Mouse (Mus musculus): ENCODE results near the gene Pnrc2. TPM values are rescaled to one million over a fixed set of nuclear protein-coding genes. Genes with fewer than 3 reads are reported as not detected.

Gene Pnrc2
- polyA plus RNA-seq, 1 experiment: 21.0 TPM

DNA sequence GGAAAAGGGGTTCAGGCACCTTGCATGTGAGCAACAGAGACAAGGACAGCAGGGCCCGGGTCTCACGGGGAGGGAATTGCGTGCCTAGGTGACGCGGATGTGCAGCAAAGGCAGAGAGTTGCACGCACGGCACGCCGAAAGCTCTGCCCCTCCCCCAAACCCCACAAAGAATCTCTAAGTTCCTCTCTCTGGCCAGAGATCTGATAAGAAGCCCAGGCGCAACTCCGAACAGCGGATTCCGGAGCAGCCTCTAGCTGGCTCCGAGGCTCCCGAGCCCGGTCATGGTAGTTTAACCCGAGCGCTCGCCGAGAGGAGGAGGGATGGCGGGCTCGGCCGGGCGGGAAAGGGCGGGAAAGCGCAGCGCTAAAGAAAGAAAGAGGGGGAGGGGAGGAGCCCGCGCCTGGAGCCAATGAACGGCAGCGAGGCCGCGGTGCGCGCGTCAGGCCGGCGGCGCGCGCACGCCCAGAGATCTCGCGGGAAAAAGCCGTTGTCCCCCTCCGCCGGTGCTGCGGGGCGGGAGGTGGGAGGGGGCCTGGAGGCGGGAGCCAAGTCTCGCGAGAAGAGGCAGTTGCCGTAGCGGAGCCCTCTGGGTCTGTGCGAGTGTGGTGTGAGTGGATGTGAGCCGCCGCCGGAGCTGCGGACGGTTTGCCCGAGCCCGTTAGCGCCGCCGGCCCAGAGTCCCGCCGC is 18.0 kb downstream of the Pnrc2 start, which contains the start of gene Srsf10:
Gene Srsf10, plus strand, starts transcription at position 212 of the 687 bp plus-strand sequence.
- peak; percentile 74; the same call in 1 of the 2 replicates for TF ChIP-seq POLR2A (IDR thresholded peaks at IDR 0.05; ENCODE audit: borderline replicate concordance, extremely low read depth, low read depth, low read length)
- no peak for TF ChIP-seq CTCF (IDR thresholded peaks at IDR 0.05; ENCODE audit: insufficient read depth, low read length)
- H3K4me3 ChIP-seq (replicated peaks; ENCODE audit: extremely low read depth, low read depth, low read length): peak within 1 kb of the TSS; percentile 99
- under 1% methylated on average over 65 of the region's 67 CpGs for WGBS
- H3K4me1 ChIP-seq (ENCODE audit: control insufficient read depth, insufficient read depth, low read length): peaks cover 7% of the 10 kb centered on the region
- peak; percentile 94 for DNase-seq

DNA sequence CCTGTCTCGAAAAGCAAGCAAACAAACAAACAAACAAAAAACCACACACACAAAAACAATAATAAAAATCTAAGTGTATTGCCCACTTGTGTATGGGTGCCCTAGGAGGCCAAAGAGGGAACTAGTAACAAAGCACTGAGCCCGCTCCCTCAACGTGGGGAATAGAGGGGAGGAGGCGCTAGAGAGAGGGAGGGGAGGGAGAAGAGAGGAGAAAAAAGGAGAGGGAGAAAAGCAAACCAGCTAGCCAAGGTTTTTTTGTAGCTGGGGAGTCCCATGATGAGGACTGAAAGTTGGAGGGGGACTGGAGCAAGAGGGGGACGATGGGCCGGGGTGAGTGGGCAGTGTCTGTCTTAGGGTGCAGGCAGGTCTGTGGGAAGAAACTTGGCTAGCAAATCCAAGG is 18.6 kb downstream of the Pnrc2 start:
- DNase-seq: no peak
- Histone ChIP-seq H3K4me3 (replicated peaks; ENCODE audit: extremely low read depth, low read depth, low read length) (peak overlapping the region; percentile 93), H3K4me1 (ENCODE audit: control insufficient read depth, insufficient read depth, low read length) (peaks cover 7% of the 10 kb centered on the region)
- WGBS: 4% methylated on average over 6 of the region's 6 CpGs
- TF ChIP-seq CTCF (IDR thresholded peaks at IDR 0.05; ENCODE audit: insufficient read depth, low read length): no peak
- TF ChIP-seq POLR2A (IDR thresholded peaks at IDR 0.05; ENCODE audit: borderline replicate concordance, extremely low read depth, low read depth, low read length): no peak

DNA sequence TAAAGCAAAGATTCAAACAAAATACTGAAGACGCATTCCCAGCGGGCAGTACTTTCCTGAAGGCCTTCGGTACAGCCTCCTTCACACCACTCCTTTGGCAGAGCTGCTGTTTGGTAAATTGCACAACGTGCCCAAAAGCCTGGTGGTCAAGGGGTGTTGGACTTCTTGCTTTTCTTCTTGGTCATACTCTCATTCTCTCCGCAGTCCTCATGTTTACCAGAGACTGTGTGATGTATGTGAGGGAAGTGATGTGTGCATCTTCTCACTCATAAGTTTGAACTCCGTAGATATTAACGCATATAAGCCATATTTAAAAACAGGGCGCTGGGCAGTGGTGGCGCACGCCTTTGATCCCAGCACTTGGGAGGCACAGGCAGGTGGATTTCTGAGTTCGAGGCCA is 19.0 kb downstream of the Pnrc2 start:
- TF ChIP-seq POLR2A (IDR thresholded peaks at IDR 0.05; ENCODE audit: borderline replicate concordance, extremely low read depth, low read depth, low read length) (no peak), CTCF (IDR thresholded peaks at IDR 0.05; ENCODE audit: insufficient read depth, low read length) (no peak)
- 62% methylated on average over 11 of the region's 11 CpGs for WGBS
- Histone ChIP-seq H3K4me1 (ENCODE audit: control insufficient read depth, insufficient read depth, low read length) (peaks cover 7% of the 10 kb centered on the region), H3K4me3 (replicated peaks; ENCODE audit: extremely low read depth, low read depth, low read length) (no peak overlapping the region)
- DNase-seq: no peak

DNA sequence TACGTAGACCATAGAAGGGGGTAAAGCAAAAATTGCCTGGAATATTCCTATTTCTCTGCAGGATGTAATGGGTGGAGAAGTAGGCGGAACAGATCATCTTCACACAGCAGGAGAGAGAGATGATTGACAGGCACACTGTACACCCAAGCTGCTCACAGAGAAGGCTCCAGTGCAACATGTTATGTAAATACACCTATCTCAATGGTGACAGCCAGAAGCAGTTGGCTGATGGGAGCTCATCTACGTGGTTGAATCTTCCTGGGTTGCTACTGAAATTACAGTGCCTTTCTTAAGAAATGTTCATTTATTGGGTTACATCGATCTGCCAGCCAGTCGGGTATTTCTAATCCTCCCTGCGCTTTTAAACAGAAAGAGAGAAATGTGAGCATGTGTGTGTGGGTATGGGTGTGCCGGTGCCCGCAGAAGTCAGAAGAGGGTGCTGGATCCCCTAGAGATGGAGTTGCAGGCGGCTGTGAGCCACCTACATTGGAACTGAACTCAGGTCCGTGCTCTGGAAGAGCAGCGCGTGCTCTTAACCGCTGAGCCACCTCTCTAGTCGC is 19.6 kb downstream of the Pnrc2 start:
- H3K4me3 ChIP-seq (replicated peaks; ENCODE audit: extremely low read depth, low read depth, low read length): no peak overlapping the region
- H3K4me1 ChIP-seq (ENCODE audit: control insufficient read depth, insufficient read depth, low read length): peaks cover 7% of the 10 kb centered on the region
- 92% methylated on average over 14 of the region's 14 CpGs for WGBS
- no peak for DNase-seq
- TF ChIP-seq POLR2A (IDR thresholded peaks at IDR 0.05; ENCODE audit: borderline replicate concordance, extremely low read depth, low read depth, low read length) (no peak), CTCF (IDR thresholded peaks at IDR 0.05; ENCODE audit: insufficient read depth, low read length) (no peak)

DNA sequence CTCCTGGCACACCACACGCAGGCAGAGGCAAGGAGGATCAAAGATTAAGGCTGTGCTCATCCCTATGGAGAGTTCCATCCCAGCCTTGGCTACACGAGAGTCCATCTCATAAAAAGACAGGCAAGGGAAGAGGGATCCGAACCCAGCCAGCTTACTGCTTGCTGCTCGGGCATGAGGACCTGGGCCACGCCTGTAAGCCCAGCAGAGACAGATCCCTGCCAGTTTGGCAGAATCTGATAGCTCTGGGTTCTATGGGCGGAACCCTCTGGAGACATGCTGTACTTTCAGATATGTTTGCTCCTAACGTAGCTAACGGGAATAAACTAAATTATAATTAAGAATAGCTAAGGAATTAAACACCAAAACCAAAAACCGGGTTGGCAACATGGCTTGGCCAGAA is 21.7 kb downstream of the Pnrc2 start:
- Histone ChIP-seq H3K4me3 (replicated peaks; ENCODE audit: extremely low read depth, low read depth, low read length) (no peak overlapping the region), H3K4me1 (ENCODE audit: control insufficient read depth, insufficient read depth, low read length) (peaks cover 4% of the 10 kb centered on the region; the same call in 1 of the 2 replicates)
- no peak for TF ChIP-seq POLR2A (IDR thresholded peaks at IDR 0.05; ENCODE audit: borderline replicate concordance, extremely low read depth, low read depth, low read length)
- no peak for TF ChIP-seq CTCF (IDR thresholded peaks at IDR 0.05; ENCODE audit: insufficient read depth, low read length)
- DNase-seq: no peak
- whole genome bisulfite sequencing: 89% methylated on average over 9 of the region's 9 CpGs

DNA sequence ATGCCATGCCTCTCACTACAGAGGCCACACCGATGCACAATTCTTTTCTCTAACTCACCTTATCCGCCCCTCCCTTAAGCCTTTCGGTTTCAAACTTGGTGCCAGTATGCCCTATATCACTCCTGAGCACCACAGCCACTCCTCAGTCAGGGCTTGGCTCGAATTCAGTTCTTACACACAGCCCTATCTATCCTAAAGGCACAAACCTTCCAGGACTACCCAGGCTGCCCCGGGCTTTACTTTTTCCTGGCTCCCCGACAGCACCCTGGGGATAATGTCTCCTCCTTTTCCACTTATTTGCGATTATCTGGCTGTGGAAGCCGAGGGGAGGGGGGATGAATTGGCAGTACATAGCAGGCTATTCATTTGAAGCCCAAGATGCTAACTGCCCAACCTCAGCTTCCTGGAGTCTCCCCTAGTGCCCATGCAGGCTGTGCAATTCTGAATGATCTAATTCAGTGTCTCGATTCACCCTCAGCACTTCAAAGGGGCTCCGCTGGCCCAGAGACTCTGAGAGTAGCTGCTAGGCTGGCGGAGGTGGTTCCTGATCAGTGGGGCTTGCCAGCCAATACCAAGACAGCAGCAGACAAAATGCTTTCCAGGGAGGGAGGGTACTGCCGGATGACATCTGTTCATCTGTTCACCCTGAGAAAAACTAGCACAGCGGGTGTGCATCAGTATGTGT is 23.1 kb downstream of the Pnrc2 start:
- no peak for DNase-seq
- peaks cover 4% of the 10 kb centered on the region; the same call in 1 of the 2 replicates for H3K4me1 ChIP-seq (ENCODE audit: control insufficient read depth, insufficient read depth, low read length)
- TF ChIP-seq POLR2A (IDR thresholded peaks at IDR 0.05; ENCODE audit: borderline replicate concordance, extremely low read depth, low read depth, low read length) (no peak), CTCF (IDR thresholded peaks at IDR 0.05; ENCODE audit: insufficient read depth, low read length) (no peak)
- no peak overlapping the region for H3K4me3 ChIP-seq (replicated peaks; ENCODE audit: extremely low read depth, low read depth, low read length)
- WGBS: 44% methylated on average over 13 of the region's 13 CpGs

DNA sequence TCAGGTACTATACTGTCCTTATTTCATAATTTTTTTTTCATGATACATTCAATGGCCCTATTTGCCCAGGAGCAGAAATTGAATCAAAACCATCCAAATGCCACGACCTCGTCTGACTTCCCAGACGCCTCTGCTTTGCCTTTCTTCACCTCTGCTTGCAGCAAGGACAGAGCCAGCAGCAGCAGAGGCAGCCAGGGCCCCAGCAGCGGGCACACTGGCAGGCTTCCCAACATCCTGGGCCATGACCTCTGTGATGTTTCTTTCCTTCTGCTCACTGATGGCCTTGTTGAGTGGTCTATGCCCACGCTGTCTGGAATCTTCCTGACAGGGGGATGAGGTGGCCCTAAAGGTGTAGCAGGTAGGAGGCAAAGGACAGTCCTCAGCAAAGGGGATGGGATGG is 26.1 kb downstream of the Pnrc2 start:
- H3K4me1 ChIP-seq (ENCODE audit: control insufficient read depth, insufficient read depth, low read length): no peaks in the 10 kb centered on the region
- no peak for DNase-seq
- WGBS: 39% methylated on average over 5 of the region's 5 CpGs
- no peak overlapping the region for H3K4me3 ChIP-seq (replicated peaks; ENCODE audit: extremely low read depth, low read depth, low read length)
- TF ChIP-seq CTCF (IDR thresholded peaks at IDR 0.05; ENCODE audit: insufficient read depth, low read length) (no peak), POLR2A (IDR thresholded peaks at IDR 0.05; ENCODE audit: borderline replicate concordance, extremely low read depth, low read depth, low read length) (no peak)

DNA sequence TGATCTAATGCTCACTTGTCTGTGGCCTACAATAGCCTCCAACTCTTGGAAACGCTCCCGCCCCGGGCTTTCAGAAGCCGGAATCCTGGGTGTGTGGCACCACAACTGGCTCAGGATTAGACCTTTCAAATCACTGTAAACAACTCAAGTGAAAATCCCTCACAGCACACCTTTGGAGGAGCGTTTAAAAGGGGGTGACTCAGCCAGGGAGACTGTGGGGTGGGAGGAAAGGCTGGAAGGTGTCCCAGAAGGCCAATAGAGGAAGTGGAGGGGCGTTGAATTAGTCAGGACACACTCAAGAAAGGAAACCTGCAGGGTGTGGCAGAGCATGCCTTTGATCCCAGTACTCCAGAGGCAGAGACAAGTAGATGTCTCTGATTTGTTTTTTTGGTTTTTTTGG is 29.2 kb downstream of the Pnrc2 start:
- DNase-seq: no peak
- no peaks in the 10 kb centered on the region for H3K4me1 ChIP-seq (ENCODE audit: control insufficient read depth, insufficient read depth, low read length)
- no peak overlapping the region for H3K4me3 ChIP-seq (replicated peaks; ENCODE audit: extremely low read depth, low read depth, low read length)
- WGBS: 46% methylated on average over 6 of the region's 6 CpGs
- TF ChIP-seq CTCF (IDR thresholded peaks at IDR 0.05; ENCODE audit: insufficient read depth, low read length) (no peak), POLR2A (IDR thresholded peaks at IDR 0.05; ENCODE audit: borderline replicate concordance, extremely low read depth, low read depth, low read length) (no peak)

DNA sequence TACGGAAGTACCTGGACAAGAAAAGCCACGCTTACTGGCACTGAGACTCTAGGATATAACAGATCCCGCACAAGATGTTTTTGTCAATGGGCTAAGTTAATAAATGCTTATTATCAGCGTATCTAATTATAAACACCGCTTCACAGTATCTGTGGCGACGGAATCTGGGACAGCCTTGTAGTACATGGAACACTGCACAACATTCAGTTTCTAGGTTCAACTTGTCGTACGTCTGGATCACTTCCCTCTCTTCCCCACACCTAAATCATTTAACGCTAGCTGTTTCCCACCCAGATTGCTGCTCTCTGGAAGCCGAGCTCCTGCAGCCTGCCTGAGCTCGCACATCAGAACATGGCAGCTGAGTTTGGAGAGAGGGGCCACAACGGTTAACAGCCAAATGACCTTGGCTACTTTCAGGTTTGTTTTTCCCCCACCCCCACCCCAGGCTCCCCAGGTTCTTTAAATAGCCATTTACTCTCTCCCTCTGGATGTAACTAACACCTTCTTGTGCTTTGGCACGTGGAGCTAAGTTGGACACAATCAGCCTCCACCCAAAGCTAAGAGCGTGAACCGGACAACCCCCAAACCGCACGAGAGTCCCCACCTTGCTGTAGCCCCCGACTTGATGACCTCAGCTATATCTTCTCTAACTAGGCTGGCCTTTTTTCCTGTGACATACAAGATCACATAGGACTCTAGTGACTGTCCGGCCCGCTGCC is 34.2 kb downstream of the Pnrc2 start:
- Histone ChIP-seq H3K4me1 (ENCODE audit: control insufficient read depth, insufficient read depth, low read length) (no peaks in the 10 kb centered on the region), H3K4me3 (replicated peaks; ENCODE audit: extremely low read depth, low read depth, low read length) (no peak overlapping the region)
- WGBS: 77% methylated on average over 21 of the region's 21 CpGs
- DNase-seq: no peak
- no peak for TF ChIP-seq CTCF (IDR thresholded peaks at IDR 0.05; ENCODE audit: insufficient read depth, low read length)
- no peak for TF ChIP-seq POLR2A (IDR thresholded peaks at IDR 0.05; ENCODE audit: borderline replicate concordance, extremely low read depth, low read depth, low read length)

Data from lung, adult 2 months (tissue).